Mouse (Mus musculus): ENCODE measurements around the gene Slc2a9. TPM values are rescaled to one million over a fixed set of nuclear protein-coding genes. Genes with fewer than 3 reads are reported as not detected.

The Slc2a9 gene
- polyA plus RNA-seq, 1 experiment from 2014 or later: 0.64 TPM

GRCm38 (mm10) chr5:38512991-38513390, 10.0 kb upstream of the Slc2a9 start:
- no peak for ATAC-seq (replicated peaks; ENCODE audit: extremely low read depth, insufficient read depth, low FRiP score)
- Histone ChIP-seq H3K9ac (ENCODE audit: low read length) (no peak overlapping the region), H3K4me3 (ENCODE audit: low read length) (no peak overlapping the region), H3K4me1 (ENCODE audit: control insufficient read depth, insufficient read depth, low read length) (no peaks in the 10 kb centered on the region), H3K27ac (ENCODE audit: low read length) (no peak overlapping the region), H3K36me3 (ENCODE audit: control insufficient read depth, insufficient read depth) (no peaks in the 10 kb centered on the region), H3K9me3 (replicated peaks; ENCODE audit: control insufficient read depth, low read length) (no peaks in the 10 kb centered on the region), H3K27me3 (ENCODE audit: control insufficient read depth, insufficient read depth, low read length) (no peaks in the 10 kb centered on the region; the same call in 1 of the 2 replicates), H3K4me2 (ENCODE audit: low read depth, low read length) (no peak overlapping the region)
- 18% methylated on average over 2 of the region's 2 CpGs for WGBS

- Histone ChIP-seq H3K9me3 (replicated peaks; ENCODE audit: control insufficient read depth, low read length) (no peaks in the 10 kb centered on the region), H3K27me3 (ENCODE audit: control insufficient read depth, insufficient read depth, low read length) (no peaks in the 10 kb centered on the region; the same call in 1 of the 2 replicates), H3K9ac (ENCODE audit: low read length) (no peak overlapping the region), H3K27ac (ENCODE audit: low read length) (no peak overlapping the region), H3K36me3 (ENCODE audit: control insufficient read depth, insufficient read depth) (no peaks in the 10 kb centered on the region), H3K4me2 (ENCODE audit: low read depth, low read length) (no peak overlapping the region), H3K4me3 (ENCODE audit: low read length) (no peak overlapping the region), H3K4me1 (ENCODE audit: control insufficient read depth, insufficient read depth, low read length) (no peaks in the 10 kb centered on the region)
- 29% methylated on average over 4 of the region's 4 CpGs for WGBS
- ATAC-seq (replicated peaks; ENCODE audit: extremely low read depth, insufficient read depth, low FRiP score): no peak
Measured at GRCm38 (mm10) chr5:38509568-38509967, 6.6 kb upstream of the Slc2a9 start.

- no peak overlapping the region for H3K9ac ChIP-seq (ENCODE audit: low read length)
- H3K27me3 ChIP-seq (ENCODE audit: control insufficient read depth, insufficient read depth, low read length): no peaks in the 10 kb centered on the region
- H3K4me3 ChIP-seq (ENCODE audit: low read length): no peak overlapping the region
- H3K4me1 ChIP-seq (ENCODE audit: control insufficient read depth, insufficient read depth, low read length): no peaks in the 10 kb centered on the region
- no peak overlapping the region for H3K4me2 ChIP-seq (ENCODE audit: low read depth, low read length)
- no peaks in the 10 kb centered on the region for H3K36me3 ChIP-seq (ENCODE audit: control insufficient read depth, insufficient read depth)
- no peaks in the 10 kb centered on the region for H3K9me3 ChIP-seq (replicated peaks; ENCODE audit: control insufficient read depth, low read length)
- H3K27ac ChIP-seq (ENCODE audit: low read length): no peak overlapping the region
- WGBS: 50% methylated on average over 3 of the region's 3 CpGs
- no peak for ATAC-seq (replicated peaks; ENCODE audit: extremely low read depth, insufficient read depth, low FRiP score)
Measured at GRCm38 (mm10) chr5:38505435-38505765, 2.5 kb upstream of the Slc2a9 start.

GRCm38 (mm10) chr5:38504747-38505434, 1.9 kb upstream of the Slc2a9 start:
- 60% methylated on average over 6 of the region's 6 CpGs for WGBS
- Histone ChIP-seq H3K4me2 (ENCODE audit: low read depth, low read length) (no peak overlapping the region), H3K4me1 (ENCODE audit: control insufficient read depth, insufficient read depth, low read length) (no peaks in the 10 kb centered on the region), H3K4me3 (ENCODE audit: low read length) (no peak overlapping the region), H3K9ac (ENCODE audit: low read length) (no peak overlapping the region), H3K27me3 (ENCODE audit: control insufficient read depth, insufficient read depth, low read length) (no peaks in the 10 kb centered on the region), H3K27ac (ENCODE audit: low read length) (no peak overlapping the region), H3K36me3 (ENCODE audit: control insufficient read depth, insufficient read depth) (no peaks in the 10 kb centered on the region), H3K9me3 (replicated peaks; ENCODE audit: control insufficient read depth, low read length) (no peaks in the 10 kb centered on the region)
- no peak for ATAC-seq (replicated peaks; ENCODE audit: extremely low read depth, insufficient read depth, low FRiP score)

- Histone ChIP-seq H3K9ac (ENCODE audit: low read length) (no peak overlapping the region), H3K4me1 (ENCODE audit: control insufficient read depth, insufficient read depth, low read length) (no peaks in the 10 kb centered on the region), H3K36me3 (ENCODE audit: control insufficient read depth, insufficient read depth) (no peaks in the 10 kb centered on the region), H3K27me3 (ENCODE audit: control insufficient read depth, insufficient read depth, low read length) (no peaks in the 10 kb centered on the region), H3K4me3 (ENCODE audit: low read length) (no peak overlapping the region), H3K27ac (ENCODE audit: low read length) (no peak overlapping the region), H3K4me2 (ENCODE audit: low read depth, low read length) (no peak overlapping the region), H3K9me3 (replicated peaks; ENCODE audit: control insufficient read depth, low read length) (no peaks in the 10 kb centered on the region)
- 61% methylated on average over 1 of the region's 1 CpGs for WGBS
- ATAC-seq (replicated peaks; ENCODE audit: extremely low read depth, insufficient read depth, low FRiP score): no peak
Measured at GRCm38 (mm10) chr5:38504116-38504515, 1.2 kb upstream of the Slc2a9 start.

GRCm38 (mm10) chr5:38500043-38500442, 2.9 kb downstream of the Slc2a9 start:
- H3K4me3 ChIP-seq (ENCODE audit: low read length): no peak overlapping the region
- no peak for ATAC-seq (replicated peaks; ENCODE audit: extremely low read depth, insufficient read depth, low FRiP score)
- H3K36me3 ChIP-seq (ENCODE audit: control insufficient read depth, insufficient read depth): no peaks in the 10 kb centered on the region
- peaks cover 6% of the 10 kb centered on the region; the same call in 1 of the 2 replicates for H3K4me1 ChIP-seq (ENCODE audit: control insufficient read depth, insufficient read depth, low read length)
- no peak overlapping the region for H3K9ac ChIP-seq (ENCODE audit: low read length)
- no peaks in the 10 kb centered on the region for H3K27me3 ChIP-seq (ENCODE audit: control insufficient read depth, insufficient read depth, low read length)
- WGBS: 82% methylated on average over 8 of the region's 8 CpGs
- H3K27ac ChIP-seq (ENCODE audit: low read length): no peak overlapping the region
- no peaks in the 10 kb centered on the region for H3K9me3 ChIP-seq (replicated peaks; ENCODE audit: control insufficient read depth, low read length)
- no peak overlapping the region for H3K4me2 ChIP-seq (ENCODE audit: low read depth, low read length)

- no peak overlapping the region for H3K4me2 ChIP-seq (ENCODE audit: low read depth, low read length)
- no peak for ATAC-seq (replicated peaks; ENCODE audit: extremely low read depth, insufficient read depth, low FRiP score)
- H3K9ac ChIP-seq (ENCODE audit: low read length): no peak overlapping the region
- H3K27me3 ChIP-seq (ENCODE audit: control insufficient read depth, insufficient read depth, low read length): no peaks in the 10 kb centered on the region
- peaks cover 6% of the 10 kb centered on the region; the same call in 1 of the 2 replicates for H3K4me1 ChIP-seq (ENCODE audit: control insufficient read depth, insufficient read depth, low read length)
- H3K4me3 ChIP-seq (ENCODE audit: low read length): no peak overlapping the region
- no peaks in the 10 kb centered on the region for H3K9me3 ChIP-seq (replicated peaks; ENCODE audit: control insufficient read depth, low read length)
- no peaks in the 10 kb centered on the region for H3K36me3 ChIP-seq (ENCODE audit: control insufficient read depth, insufficient read depth)
- 69% methylated on average over 7 of the region's 7 CpGs for WGBS
- no peak overlapping the region for H3K27ac ChIP-seq (ENCODE audit: low read length)
Measured at GRCm38 (mm10) chr5:38499316-38499811, 3.6 kb downstream of the Slc2a9 start.

- Histone ChIP-seq H3K4me3 (ENCODE audit: low read length) (no peak overlapping the region), H3K9ac (ENCODE audit: low read length) (no peak overlapping the region), H3K27me3 (ENCODE audit: control insufficient read depth, insufficient read depth, low read length) (no peaks in the 10 kb centered on the region), H3K27ac (ENCODE audit: low read length) (no peak overlapping the region), H3K36me3 (ENCODE audit: control insufficient read depth, insufficient read depth) (no peaks in the 10 kb centered on the region), H3K9me3 (replicated peaks; ENCODE audit: control insufficient read depth, low read length) (no peaks in the 10 kb centered on the region), H3K4me1 (ENCODE audit: control insufficient read depth, insufficient read depth, low read length) (peaks cover 6% of the 10 kb centered on the region; the same call in 1 of the 2 replicates), H3K4me2 (ENCODE audit: low read depth, low read length) (no peak overlapping the region)
- 43% methylated on average over 5 of the region's 5 CpGs for WGBS
- no peak for ATAC-seq (replicated peaks; ENCODE audit: extremely low read depth, insufficient read depth, low FRiP score)
Measured at GRCm38 (mm10) chr5:38498479-38498878, 4.5 kb downstream of the Slc2a9 start.

- Histone ChIP-seq H3K27me3 (ENCODE audit: control insufficient read depth, insufficient read depth, low read length) (no peaks in the 10 kb centered on the region), H3K4me2 (ENCODE audit: low read depth, low read length) (no peak overlapping the region), H3K36me3 (ENCODE audit: control insufficient read depth, insufficient read depth) (no peaks in the 10 kb centered on the region), H3K4me1 (ENCODE audit: control insufficient read depth, insufficient read depth, low read length) (peaks cover 6% of the 10 kb centered on the region; the same call in 1 of the 2 replicates), H3K9ac (ENCODE audit: low read length) (no peak overlapping the region), H3K9me3 (replicated peaks; ENCODE audit: control insufficient read depth, low read length) (no peaks in the 10 kb centered on the region), H3K27ac (ENCODE audit: low read length) (no peak overlapping the region), H3K4me3 (ENCODE audit: low read length) (no peak overlapping the region)
- 64% methylated on average over 8 of the region's 8 CpGs for WGBS
- no peak for ATAC-seq (replicated peaks; ENCODE audit: extremely low read depth, insufficient read depth, low FRiP score)
Measured at GRCm38 (mm10) chr5:38496491-38497057, 6.4 kb downstream of the Slc2a9 start.

Measured in heart, embryonic 16.5 days (tissue).